Mouse (Mus musculus): ENCODE measurements at regions not wholly inside any gene's neighbourhood (a gene's known extent, or its start where the extent isn't known, plus 50 kb on each side); places are given as distances from the start of the nearest gene placed in this dataset.

DNA sequence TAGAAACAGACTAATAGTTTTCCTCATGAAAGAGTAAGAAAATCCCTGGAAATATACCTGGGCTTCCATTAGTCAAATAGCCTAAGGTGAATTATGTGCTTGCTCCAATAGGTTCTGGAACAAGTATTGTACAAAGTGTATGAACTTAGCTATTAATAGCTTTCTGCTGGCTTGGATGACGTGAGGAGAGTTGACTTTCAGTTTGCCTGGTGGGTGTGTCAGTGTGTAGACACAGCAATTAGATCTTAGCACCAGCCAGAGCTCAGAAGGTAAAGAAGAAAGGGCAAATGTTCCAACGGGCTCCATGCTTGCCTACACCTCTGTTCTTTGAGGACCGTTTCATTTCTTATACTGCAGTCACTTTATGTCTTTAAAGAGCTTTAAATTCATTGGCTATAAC, 654.8 kb upstream of the Mef2c start:
- no peak for DNase-seq (ENCODE audit: low spot score)

DNA sequence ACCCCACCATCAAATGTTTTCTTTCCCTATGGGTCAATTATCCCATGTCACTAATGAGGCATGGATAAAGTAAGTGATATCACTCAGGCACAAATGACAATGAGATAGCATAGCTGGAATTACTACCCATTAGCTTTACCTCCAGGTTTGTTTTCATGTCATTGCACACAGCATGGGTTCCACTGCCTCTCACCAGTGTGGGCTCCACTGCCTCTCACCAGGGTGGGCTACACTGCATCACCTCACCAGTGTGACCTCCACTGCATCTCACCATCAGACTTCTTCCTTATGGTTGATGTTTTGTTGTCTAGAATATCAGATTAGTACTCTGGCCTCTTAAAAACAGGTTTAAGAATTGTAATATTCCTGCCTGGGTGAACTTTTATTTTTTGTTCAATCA, 634.0 kb upstream of the Mef2c start:
- DNase-seq (ENCODE audit: low spot score): no peak

GRCm38 (mm10) chr13:82874091-82874490, 629.7 kb upstream of the Mef2c start:
- DNase-seq (ENCODE audit: low spot score): no peak

GRCm38 (mm10) chr13:82883368-82883767, 620.5 kb upstream of the Mef2c start:
- DNase-seq (ENCODE audit: low spot score): no peak

GRCm38 (mm10) chr13:82888755-82889154, 615.1 kb upstream of the Mef2c start:
- no peak for DNase-seq (ENCODE audit: low spot score)

DNA sequence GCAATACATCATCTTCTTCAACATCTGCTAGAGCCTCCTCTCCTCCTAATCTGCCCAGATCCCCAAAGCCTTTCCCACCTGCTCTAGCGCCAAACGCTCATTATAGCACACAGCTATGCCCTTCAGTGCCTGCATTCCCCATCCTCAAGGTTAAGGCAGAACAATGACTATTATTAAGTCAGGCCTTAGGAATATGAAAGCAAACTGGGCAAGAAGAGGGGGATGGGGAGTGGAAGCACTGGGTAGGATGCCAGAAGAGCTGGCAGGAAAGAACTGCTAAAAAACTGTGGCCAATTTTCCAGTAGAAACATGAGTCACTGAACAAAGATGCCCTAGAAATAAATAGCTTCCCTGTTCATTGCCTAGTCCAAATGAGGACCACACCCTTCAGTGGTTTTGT, 611.1 kb upstream of the Mef2c start:
- DNase-seq (ENCODE audit: low spot score): no peak

- no peak for DNase-seq (ENCODE audit: low spot score)
Observed at GRCm38 (mm10) chr13:82899686-82900085, 604.1 kb upstream of the Mef2c start.

DNA sequence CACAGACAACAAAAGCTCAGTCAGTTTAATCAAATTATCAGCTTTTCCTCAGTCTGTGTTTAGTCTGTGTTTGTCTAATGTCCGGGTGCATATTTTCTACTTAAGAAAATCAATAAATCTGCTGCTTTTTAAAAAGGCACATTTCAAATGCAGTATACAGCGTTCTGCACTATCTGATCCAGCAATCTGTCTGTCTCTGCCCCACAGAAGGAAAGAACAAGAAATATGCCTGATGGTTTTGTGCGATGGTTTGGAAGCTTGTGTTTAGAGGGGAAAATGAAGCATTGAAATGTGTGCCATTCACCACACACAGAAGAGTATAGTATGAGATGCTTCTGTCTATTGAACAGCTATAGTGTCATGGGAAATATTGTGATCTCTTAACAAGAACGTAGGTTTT, 601.7 kb upstream of the Mef2c start:
- no peak for DNase-seq (ENCODE audit: low spot score)

- no peak for DNase-seq (ENCODE audit: low spot score)
Observed at GRCm38 (mm10) chr13:82903637-82904036, 600.2 kb upstream of the Mef2c start.

- no peak for DNase-seq (ENCODE audit: low spot score)
Observed at GRCm38 (mm10) chr13:82907689-82908088, 596.1 kb upstream of the Mef2c start.

- peak; percentile 21 for DNase-seq (ENCODE audit: low spot score)
Observed at GRCm38 (mm10) chr13:82909151-82909550, 594.7 kb upstream of the Mef2c start.

DNA sequence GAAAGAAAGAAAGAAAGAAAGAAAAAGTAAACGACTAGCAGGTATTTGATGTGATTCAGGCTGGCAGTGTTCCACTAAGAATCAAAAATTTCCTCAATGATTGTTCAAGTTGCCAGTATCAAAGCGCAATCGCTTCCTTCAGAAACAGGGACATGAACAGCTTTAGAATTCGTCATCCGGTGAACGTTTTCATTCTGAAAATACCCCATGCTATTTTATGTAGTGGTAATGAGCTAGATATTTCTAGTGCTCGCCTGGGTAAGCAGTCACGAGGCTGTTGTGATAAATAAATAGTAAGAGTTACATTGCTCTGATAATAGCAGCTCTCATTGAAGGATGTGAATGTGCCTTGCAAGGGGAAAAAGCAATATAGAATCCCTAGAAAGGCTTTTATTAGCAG, 591.0 kb upstream of the Mef2c start:
- DNase-seq (ENCODE audit: low spot score): no peak

DNA sequence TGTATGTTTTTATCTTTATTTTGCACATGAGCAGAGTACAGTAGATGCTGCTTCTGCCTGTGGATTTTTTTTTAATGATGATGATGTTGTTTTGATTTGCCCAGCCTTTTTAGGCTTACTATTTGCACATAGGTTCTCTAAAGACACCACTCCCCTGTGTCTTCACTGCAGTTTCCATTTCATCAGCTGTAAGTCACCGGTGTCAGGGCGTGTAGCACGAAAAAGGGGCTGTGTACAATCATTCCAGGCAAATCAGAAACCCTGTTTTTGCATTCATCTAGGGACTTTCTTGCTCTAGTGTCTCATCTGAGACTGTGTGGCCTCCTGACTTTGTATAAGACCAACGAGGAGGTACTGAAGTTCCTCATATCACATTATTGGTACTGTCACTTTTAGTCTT, 588.6 kb upstream of the Mef2c start:
- no peak for DNase-seq (ENCODE audit: low spot score)

DNA sequence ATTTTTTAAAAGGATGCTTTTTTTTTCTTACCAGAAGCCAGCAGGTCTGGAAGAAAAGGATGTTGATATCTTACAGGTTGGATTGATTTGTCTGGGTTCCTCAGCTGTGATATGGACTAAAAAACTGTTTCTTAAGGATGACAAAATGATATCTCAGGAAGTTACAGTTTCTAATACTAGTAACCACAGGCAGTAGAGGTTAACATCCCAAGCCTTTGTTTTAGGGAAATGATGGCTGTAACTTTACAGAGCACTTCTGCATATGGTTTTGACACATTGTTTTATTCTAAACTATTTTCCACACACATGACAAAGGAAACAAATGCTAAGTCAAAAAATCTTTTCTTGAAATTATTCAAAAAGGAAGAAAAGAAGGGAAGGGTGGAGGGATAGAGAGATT, 573.8 kb upstream of the Mef2c start:
- DNase-seq (ENCODE audit: low spot score): no peak

- DNase-seq (ENCODE audit: low spot score): no peak
Observed at GRCm38 (mm10) chr13:82937856-82938255, 566.0 kb upstream of the Mef2c start.

GRCm38 (mm10) chr13:82942691-82943341, 561.0 kb upstream of the Mef2c start:
- DNase-seq (ENCODE audit: low spot score): no peak

DNA sequence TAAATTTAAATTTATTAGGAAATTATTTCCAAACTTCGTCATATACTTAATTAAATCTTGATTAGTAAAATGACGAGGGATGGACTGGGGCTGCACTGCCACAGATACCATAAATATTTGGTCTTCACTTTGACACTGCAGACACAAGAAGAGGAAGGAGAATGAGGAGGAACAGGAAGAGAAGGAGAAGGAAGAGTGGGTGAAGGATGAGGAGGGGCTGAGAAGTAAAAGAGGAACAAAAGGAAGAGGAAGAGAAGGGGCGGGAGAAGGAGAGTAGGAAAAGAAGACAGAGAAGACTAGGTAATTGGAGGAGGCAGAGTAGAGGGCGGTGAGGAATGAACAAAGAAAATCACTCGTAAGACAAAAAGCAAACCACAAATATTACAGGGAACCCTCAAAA, 556.9 kb upstream of the Mef2c start:
- DNase-seq (ENCODE audit: low spot score): no peak

DNA sequence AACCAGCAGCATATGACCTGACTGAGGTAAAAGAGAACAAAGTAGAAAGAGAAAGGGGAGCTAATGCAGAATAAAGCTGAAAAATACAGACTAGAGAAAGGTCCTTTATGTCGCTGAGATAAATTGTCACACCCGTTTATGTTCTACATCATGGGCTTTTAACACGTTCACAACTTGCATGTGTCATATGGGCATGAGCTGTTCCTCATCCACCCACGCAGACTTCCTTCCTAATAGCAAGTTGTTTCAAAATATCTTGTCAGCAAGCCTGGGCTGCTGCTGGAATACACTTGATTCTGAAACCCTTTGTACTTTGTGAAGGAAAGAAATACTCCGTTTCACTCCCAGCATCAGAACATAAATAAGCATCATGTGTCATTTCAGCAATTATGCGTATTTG, 554.3 kb upstream of the Mef2c start:
- peak; percentile 47 for DNase-seq (ENCODE audit: low spot score)

- no peak for DNase-seq (ENCODE audit: low spot score)
Observed at GRCm38 (mm10) chr13:82962333-82962732, 541.5 kb upstream of the Mef2c start.

DNA sequence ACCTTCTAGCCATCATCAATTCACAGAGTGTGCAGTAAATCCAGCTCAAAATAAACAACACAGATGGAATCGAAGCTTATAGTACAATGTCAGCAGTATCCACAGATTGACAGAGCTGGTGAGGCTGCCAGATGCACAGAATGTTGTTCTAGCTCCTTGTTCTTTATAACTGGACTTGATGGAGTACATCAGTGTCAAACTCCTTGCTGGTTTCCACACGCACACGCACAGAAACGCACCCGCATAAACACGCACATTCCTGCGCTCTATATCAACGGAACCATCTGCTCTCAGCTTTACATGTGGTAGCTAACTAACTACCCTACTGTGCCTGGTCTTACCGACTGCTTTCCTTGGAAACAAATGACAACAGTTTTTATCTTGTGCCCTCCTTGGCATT, 532.1 kb upstream of the Mef2c start:
- no peak for DNase-seq (ENCODE audit: low spot score)

- DNase-seq (ENCODE audit: low spot score): no peak
Observed at GRCm38 (mm10) chr13:82974210-82974811, 529.5 kb upstream of the Mef2c start.

DNA sequence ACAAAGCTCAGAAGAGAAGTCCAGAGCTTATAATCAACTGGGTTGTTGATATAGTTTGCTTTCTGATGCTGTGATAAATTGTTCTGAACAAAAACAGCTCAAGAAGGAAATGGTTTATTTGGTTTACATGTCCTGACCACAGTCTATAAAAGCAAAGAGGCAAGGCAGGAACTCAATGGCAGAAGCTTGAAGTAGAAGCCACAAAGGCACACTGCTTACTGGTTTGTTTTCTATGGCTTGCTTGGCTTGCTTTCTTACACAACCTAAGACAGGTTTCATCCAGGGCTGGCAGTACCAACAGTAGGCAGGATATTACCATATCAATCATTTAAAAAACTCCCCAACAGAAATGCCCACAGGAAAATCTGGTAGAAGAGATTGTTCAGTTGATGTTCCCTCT, 502.7 kb upstream of the Mef2c start:
- no peak for DNase-seq (ENCODE audit: low spot score)

GRCm38 (mm10) chr13:83016686-83017085, 487.1 kb upstream of the Mef2c start:
- DNase-seq (ENCODE audit: low spot score): no peak

- no peak for DNase-seq (ENCODE audit: low spot score)
Observed at GRCm38 (mm10) chr13:83020829-83021228, 483.0 kb upstream of the Mef2c start.
